Mouse (Mus musculus) small intestine, adult 2 months (tissue): ENCODE results near the gene Rras2.

ENCODE experiments used
- CTCF ChIP-seq: fragments of 200-500 bp; IDR thresholded peaks from 2 replicates; pipeline ENCODE4 v1.5.1; 2012; ENCODE audit warnings: low read depth, mild to moderate bottlenecking, control low read depth, inconsistent platforms, low read length, moderate library complexity, mixed read lengths; ENCODE audit not compliant: insufficient replicate concordance, insufficient read length; ENCODE audit errors: extremely low read depth
- POLR2A ChIP-seq: fragments of 200-500 bp; IDR thresholded peaks from 2 replicates; pipeline ENCODE4 v1.6.1; 2012; ENCODE audit warnings: low read depth, mild to moderate bottlenecking, control low read depth, inconsistent platforms, low read length, moderate library complexity

- TF ChIP-seq POLR2A (no peak), CTCF (no peak)
Observed at GRCm38 (mm10) chr7:114162975-114163374, 45.4 kb upstream of the Rras2 start.
